Mouse (Mus musculus): ENCODE results near the gene Ncam1.

- TF ChIP-seq POLR2A (IDR thresholded peaks at IDR 0.05; ENCODE audit: low read depth, low read length) (no peak), CTCF (IDR thresholded peaks at IDR 0.05; ENCODE audit: extremely low read depth, insufficient read depth, insufficient read length, insufficient replicate concordance) (no peak)
Observed at GRCm38 (mm10) chr9:49605351-49605750, 193.4 kb downstream of the Ncam1 start.

Data from spleen, adult 2 months (tissue).